Mouse (Mus musculus) forebrain, embryonic 13.5 days (tissue): Measurements from ENCODE around the gene Vmn2r56. TPM values are rescaled to one million over a fixed set of nuclear protein-coding genes. Genes with fewer than 3 reads are reported as not detected.
"Not testable (repeated sequence)": the region's sequence is repeated elsewhere in the genome, so short reads cannot be mapped to it uniquely, and the experiment has no call there.

Experiments used
- ATAC-seq: fragments of 200-750 bp; cut with Nextera tagmentation; 2 replicates; pipeline ENCODE4 v1.8.0; 2017
- H3K27ac ChIP-seq: fragments of 300-500 bp; sonication (generic); 2 replicates; pipeline ENCODE4 v1.5.1; 2015; ENCODE audit warnings: inconsistent platforms, mild to moderate bottlenecking, moderate library complexity
- H3K27me3 ChIP-seq: fragments of 300-500 bp; sonication (generic); 2 replicates; pipeline ENCODE4 v1.6.1; 2015; ENCODE audit warnings: mild to moderate bottlenecking, inconsistent platforms
- H3K36me3 ChIP-seq: fragments of 300-500 bp; sonication (generic); 2 replicates; pipeline ENCODE4 v1.6.1; 2015; ENCODE audit warnings: mild to moderate bottlenecking, inconsistent platforms; ENCODE audit not compliant: poor library complexity, severe bottlenecking
- H3K4me1 ChIP-seq: fragments of 300-500 bp; sonication (generic); 2 replicates; pipeline ENCODE4 v1.6.1; 2015; ENCODE audit warnings: inconsistent platforms
- H3K4me2 ChIP-seq: fragments of 300-500 bp; sonication (generic); 2 replicates; pipeline ENCODE4 v1.6.1; 2015; ENCODE audit warnings: inconsistent platforms, mild to moderate bottlenecking, moderate library complexity
- H3K4me3 ChIP-seq: fragments of 300-500 bp; sonication (generic); 2 replicates; pipeline ENCODE4 v1.5.1; 2015; ENCODE audit warnings: mild to moderate bottlenecking, inconsistent platforms
- H3K9ac ChIP-seq: fragments of 300-500 bp; sonication (generic); 2 replicates; pipeline ENCODE4 v1.6.1; 2015; ENCODE audit warnings: mild to moderate bottlenecking, inconsistent platforms
- H3K9me3 ChIP-seq: fragments of 300-500 bp; sonication (generic); replicated peaks from 2 replicates; pipeline ENCODE4 v1.6.1; 2016; ENCODE audit warnings: inconsistent platforms
- WGBS: fragments of 180-500 bp; shearing (Covaris S2); methylation state at CpG from one replicate; pipeline ENCODE4 v1.1.7; 2015; 5-methylcytosine and 5-hydroxymethylcytosine counted together
- polyA plus RNA-seq: library from polyadenylated mRNA; unstranded; fragments of >200 nt; fragmentation: Nextera tagmentation; extraction: Ambion mirVana; gene quantifications from 2 replicates; pipeline ENCODE4 v1.2.1, GENCODE M21; 2015

The Vmn2r56 gene
- not detected in 2 replicates for polyA plus RNA-seq

DNA sequence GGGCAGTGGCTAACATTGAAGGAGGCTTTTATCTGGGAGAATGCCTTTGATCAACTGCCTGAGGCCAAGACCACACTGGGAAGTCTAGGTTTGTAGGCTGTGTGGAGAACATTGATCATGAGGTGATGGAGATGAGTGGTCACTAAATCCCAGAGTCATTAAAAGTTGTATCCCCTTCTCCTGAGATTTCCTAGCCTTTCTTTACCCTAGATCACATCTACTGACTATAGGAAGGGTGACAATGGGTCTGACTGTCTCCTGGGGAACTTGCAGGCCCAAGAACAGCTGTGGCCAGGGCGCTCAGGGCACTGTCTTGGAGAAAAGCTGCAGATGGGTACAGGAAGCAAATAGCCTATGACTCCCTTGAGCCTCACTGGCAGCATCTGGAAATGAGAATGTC is at the start of gene Vmn2r56:
Gene Vmn2r56 (minus strand): TSS at position 101 of the 400 bp plus-strand sequence.
- Histone ChIP-seq H3K9ac (no peak within 1 kb of the TSS), H3K4me1 (no peaks in the 10 kb centered on the region), H3K36me3 (no peaks in the 10 kb centered on the region), H3K4me2 (no peak within 1 kb of the TSS), H3K27ac (no peak within 1 kb of the TSS), H3K9me3 (peaks cover 3% of the 10 kb centered on the region; the same call in 1 of the 2 replicates), H3K27me3 (no peaks in the 10 kb centered on the region), H3K4me3 (no peak within 1 kb of the TSS)
- 44% methylated on average over 1 of the region's 1 CpGs for WGBS
- no peak for ATAC-seq

DNA sequence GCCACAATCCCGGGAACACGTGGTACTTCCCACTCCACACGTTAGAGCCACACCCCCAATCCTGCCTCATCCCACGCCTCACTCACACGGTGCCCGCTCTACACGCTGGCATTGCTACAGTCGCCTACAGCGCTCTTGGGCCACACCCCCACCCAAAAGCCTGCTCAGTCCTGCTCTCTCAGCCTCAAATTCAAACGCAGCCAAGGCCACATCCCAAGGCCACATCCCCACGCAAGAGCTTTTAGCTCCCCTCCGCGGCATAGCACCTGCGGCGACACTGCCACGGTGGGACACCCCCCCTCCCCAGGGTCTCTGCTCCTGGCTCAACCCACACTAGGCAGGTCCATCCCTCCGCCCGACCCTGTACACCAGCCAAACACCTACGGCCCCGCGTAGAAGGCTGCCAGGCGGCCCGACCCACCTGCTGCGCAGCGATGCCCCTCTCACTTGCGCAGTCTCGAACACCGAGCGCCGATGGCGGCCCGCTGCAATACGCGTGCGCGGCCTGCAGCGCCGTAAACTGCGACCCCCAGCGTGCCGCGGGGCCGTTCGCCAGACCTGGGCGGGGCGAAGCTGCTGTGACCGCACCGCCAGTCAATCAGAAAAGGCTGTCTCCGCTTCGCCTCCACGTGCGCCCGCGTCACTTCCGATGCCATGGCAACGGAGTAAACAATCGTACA is 45.5 kb upstream of the Vmn2r56 start:
- WGBS: 1% methylated on average over 57 of the region's 57 CpGs
- H3K4me3 ChIP-seq: peak overlapping the region; percentile 63
- H3K36me3 ChIP-seq: peaks cover 3% of the 10 kb centered on the region
- H3K9me3 ChIP-seq: no peaks in the 10 kb centered on the region
- peak overlapping the region; percentile 93 for H3K4me2 ChIP-seq
- H3K27ac ChIP-seq: no peak overlapping the region
- H3K9ac ChIP-seq: peak overlapping the region; percentile 78
- peak; percentile 96 for ATAC-seq
- H3K27me3 ChIP-seq: no peaks in the 10 kb centered on the region
- H3K4me1 ChIP-seq: peaks cover 13% of the 10 kb centered on the region

DNA sequence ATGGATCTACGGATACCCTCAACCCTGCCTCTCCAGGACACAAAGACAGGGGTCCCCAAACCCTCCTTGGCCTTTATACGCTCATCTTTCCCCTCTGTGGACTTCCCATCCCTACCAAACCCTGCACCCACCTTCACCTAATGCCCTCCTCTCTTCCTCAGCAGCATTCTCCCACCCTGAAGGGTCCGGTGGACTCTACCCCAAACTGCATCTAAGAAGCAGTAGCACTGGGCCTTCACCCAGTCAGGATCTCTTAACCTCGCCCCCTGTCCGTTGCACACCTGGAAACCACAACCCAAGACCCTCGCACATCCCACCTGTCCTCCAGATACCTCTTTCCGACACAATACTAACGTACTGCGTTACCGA is 45.0 kb upstream of the Vmn2r56 start:
- peaks cover 8% of the 10 kb centered on the region for H3K36me3 ChIP-seq
- peaks cover 13% of the 10 kb centered on the region for H3K4me1 ChIP-seq
- 19% methylated on average over 10 of the region's 10 CpGs for WGBS
- H3K27me3 ChIP-seq: no peaks in the 10 kb centered on the region
- peak overlapping the region; percentile 93 for H3K4me2 ChIP-seq
- H3K27ac ChIP-seq: no peak overlapping the region
- H3K9ac ChIP-seq: peak overlapping the region; percentile 78
- ATAC-seq: no peak
- peak overlapping the region; percentile 63 for H3K4me3 ChIP-seq
- H3K9me3 ChIP-seq: no peaks in the 10 kb centered on the region

DNA sequence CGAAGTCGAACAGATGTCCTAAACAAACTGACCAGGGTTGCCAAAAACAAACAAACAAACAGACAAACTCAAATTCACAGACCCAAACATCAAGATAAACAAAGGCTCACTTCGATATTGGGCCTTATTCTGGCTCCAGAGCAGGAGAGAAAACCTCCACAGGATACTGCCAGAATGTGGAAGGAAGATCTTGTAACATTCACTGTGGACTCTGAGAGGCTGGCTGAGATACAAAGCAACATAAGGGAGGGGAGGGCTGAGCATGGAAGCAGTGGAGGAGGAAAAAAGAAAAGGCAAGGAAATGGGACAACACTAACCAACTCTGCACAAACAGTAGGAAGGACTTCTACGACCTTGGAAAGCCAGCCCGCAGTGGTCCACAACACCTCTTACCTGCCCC is 44.3 kb upstream of the Vmn2r56 start:
- Histone ChIP-seq H3K4me2 (peak overlapping the region; percentile 93), H3K36me3 (peaks cover 14% of the 10 kb centered on the region), H3K4me3 (peak overlapping the region; percentile 63; the same call in 1 of the 2 replicates), H3K27ac (no peak overlapping the region), H3K9ac (no peak overlapping the region), H3K4me1 (peaks cover 13% of the 10 kb centered on the region), H3K9me3 (no peaks in the 10 kb centered on the region), H3K27me3 (no peaks in the 10 kb centered on the region)
- no peak for ATAC-seq
- 93% methylated on average over 5 of the region's 5 CpGs for WGBS

DNA sequence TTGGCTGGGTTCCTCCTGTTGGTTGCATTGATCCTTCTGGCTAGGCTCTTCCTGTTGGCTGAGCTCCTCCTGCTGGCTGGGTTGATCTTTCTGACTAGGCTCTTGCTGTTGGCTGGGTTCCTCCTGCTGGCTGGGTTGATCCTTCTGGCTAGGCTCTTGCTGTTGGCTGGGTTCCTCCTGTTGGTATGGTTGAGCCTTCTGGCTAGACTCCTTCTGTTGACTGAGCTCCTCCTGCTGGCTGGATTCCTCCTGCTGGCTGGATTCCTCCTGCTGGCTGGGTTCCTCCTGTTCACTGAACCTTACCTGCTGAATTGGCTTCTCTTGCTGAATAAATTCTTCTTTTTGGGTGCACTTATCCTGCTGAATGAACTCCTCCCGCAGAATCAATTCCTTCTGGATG is 39.8 kb upstream of the Vmn2r56 start:
- peaks cover 59% of the 10 kb centered on the region for H3K36me3 ChIP-seq
- H3K9ac ChIP-seq: no peak overlapping the region
- H3K27ac ChIP-seq: no peak overlapping the region
- peaks cover 7% of the 10 kb centered on the region for H3K4me1 ChIP-seq
- no peaks in the 10 kb centered on the region for H3K27me3 ChIP-seq
- no peaks in the 10 kb centered on the region; the same call in 1 of the 2 replicates for H3K9me3 ChIP-seq
- H3K4me2 ChIP-seq: no peak overlapping the region
- peak; percentile 73; the same call in 1 of the 2 replicates for ATAC-seq
- H3K4me3 ChIP-seq: no peak overlapping the region
- WGBS: 92% methylated on average over 1 of the region's 1 CpGs

DNA sequence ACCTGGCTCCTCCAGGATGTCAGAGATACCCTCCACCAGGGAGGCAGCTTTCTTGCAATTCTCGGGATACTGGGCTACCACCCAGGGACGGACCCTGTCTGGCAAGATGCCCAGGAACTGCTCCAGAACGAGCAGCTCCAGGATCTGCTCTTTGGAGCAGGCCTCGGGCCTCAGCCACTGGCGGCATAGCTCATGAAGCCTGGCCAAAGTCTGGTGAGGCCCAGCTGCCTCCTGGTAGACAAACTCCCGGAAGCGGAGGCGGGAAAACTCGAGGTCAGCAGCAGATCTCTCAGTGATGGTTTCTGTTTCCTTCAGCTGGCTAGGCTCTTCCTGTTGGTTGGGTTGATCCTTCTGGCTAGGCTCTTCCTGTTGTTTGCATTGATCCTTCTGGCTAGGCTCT is 39.3 kb upstream of the Vmn2r56 start:
- no peaks in the 10 kb centered on the region; the same call in 1 of the 2 replicates for H3K9me3 ChIP-seq
- no peak overlapping the region for H3K27ac ChIP-seq
- H3K9ac ChIP-seq: no peak overlapping the region
- no peak overlapping the region for H3K4me3 ChIP-seq
- H3K27me3 ChIP-seq: no peaks in the 10 kb centered on the region
- peak; percentile 39; the same call in 1 of the 2 replicates for ATAC-seq
- H3K4me1 ChIP-seq: peaks cover 2% of the 10 kb centered on the region; the same call in 1 of the 2 replicates
- H3K36me3 ChIP-seq: peaks cover 64% of the 10 kb centered on the region
- no peak overlapping the region for H3K4me2 ChIP-seq
- 94% methylated on average over 9 of the region's 9 CpGs for WGBS

DNA sequence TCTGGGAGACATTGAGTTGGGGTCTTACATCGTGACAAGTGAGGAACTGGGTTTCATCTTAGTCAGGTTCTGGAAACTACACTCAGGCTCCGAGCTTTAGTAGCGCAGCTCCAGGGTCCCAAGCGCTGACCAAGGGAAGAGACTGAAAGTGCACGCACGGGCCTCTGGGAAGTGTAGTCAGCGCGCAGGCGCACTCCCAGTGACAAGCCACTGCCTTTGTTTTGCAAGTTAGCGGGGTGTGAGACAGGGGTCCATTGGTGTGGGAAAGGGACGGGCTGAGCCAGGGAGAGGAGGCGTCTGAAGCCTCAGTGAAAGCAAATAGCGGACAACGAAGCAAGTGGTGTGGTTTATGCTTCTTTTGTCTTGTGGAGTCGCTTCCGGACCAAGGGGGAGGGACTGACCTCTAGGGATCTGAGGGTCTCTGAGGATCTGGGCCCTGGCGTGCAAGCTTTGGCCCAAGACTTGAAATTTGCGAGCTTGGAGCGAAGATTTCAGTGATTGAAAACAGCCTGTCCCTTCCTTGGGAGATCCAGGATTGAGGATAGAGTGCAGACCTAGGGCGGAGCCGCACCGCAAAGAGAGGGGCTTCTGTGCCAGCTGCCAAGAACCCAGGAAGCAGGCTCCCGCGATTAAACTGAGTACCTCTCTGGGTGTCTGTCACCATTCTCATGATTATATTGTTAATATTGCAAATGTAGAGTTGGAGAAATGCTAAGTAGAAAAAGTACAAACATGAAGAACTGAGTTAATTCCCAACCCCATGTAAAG is 14.8 kb upstream of the Vmn2r56 start:
- no peaks in the 10 kb centered on the region for H3K4me1 ChIP-seq
- ATAC-seq: 0 out of 2 replicates have a peak, but pooled peaks have one; percentile 27
- H3K4me3 ChIP-seq: no peak overlapping the region
- peaks cover 2% of the 10 kb centered on the region; the same call in 1 of the 2 replicates for H3K9me3 ChIP-seq
- H3K9ac ChIP-seq: no peak overlapping the region
- H3K4me2 ChIP-seq: peak overlapping the region; percentile 24
- H3K36me3 ChIP-seq: no peaks in the 10 kb centered on the region
- no peak overlapping the region; the same call in 1 of the 2 replicates for H3K27ac ChIP-seq
- H3K27me3 ChIP-seq: no peaks in the 10 kb centered on the region
- 70% methylated on average over 24 of the region's 24 CpGs for WGBS

DNA sequence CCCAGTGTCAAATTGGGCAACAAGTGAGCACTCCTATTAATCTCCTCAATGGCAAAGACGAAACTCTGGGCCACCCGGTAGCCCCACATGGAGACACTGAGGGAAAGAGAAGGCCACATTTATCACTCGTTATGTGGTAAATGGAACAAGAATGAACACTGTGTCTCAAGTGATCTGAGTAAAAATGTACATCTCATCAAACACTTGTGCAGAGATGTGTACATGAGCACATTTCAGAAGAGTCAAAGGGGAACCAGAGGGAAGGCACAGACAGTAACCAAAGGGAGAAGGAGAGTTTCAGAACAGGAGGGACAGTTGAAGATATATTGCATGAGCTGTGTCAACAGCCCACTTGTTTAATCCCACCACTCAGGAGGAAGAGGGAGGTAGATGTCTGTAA is 49.9 kb downstream of the Vmn2r56 start, which contains the start of gene Vmn2r55:
Gene Vmn2r55 (minus strand): TSS at position 101 of the 400 bp plus-strand sequence.
- 81% methylated on average over 3 of the region's 3 CpGs for WGBS
- H3K9ac ChIP-seq: not testable (repeated sequence)

DNA sequence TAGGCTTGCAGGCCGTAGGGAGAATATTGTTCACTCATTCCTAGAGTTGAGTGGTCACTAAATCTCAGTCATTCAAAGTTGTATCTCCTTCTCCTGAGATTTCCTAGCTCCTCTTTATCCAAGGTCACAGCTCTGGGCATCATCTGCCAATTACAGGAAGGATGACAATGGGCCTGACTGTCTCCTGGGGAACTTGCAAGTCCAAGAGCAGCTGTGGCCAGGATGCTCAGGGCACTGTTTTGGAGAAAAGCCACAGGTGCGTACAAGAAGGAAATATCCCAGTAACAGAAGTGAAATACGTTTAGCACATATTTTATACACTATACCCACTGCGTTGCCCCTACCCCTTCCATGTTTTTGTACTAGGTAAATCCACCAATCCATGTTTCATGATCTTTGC is 94.6 kb downstream of the Vmn2r56 start, which contains the start of gene Vmn2r54:
Gene Vmn2r54 (minus strand): TSS at position 101 of the 400 bp plus-strand sequence.
- peaks cover 11% of the 10 kb centered on the region for H3K9me3 ChIP-seq
- not testable (repeated sequence) for H3K4me1 ChIP-seq, H3K4me3 ChIP-seq, H3K9ac ChIP-seq, H3K4me2 ChIP-seq, ATAC-seq, H3K36me3 ChIP-seq, H3K27me3 ChIP-seq, H3K27ac ChIP-seq
- WGBS: 79% methylated on average over 3 of the region's 4 CpGs

More for the DNA sequence above, 49.9 kb downstream of the Vmn2r56 start, which contains the start of gene Vmn2r55:
- H3K4me2 ChIP-seq, H3K27me3 ChIP-seq, H3K27ac ChIP-seq, H3K4me3 ChIP-seq, H3K4me1 ChIP-seq, H3K36me3 ChIP-seq, ATAC-seq, H3K9me3 ChIP-seq: not testable (repeated sequence)

Other genes starting within 250 kb of the Vmn2r56 start
- not detected in 2 replicates for gene 2900092C05Rik, start 222.5 kb downstream of the Vmn2r56 start, polyA plus RNA-seq
- gene Vmn2r53, start 126.2 kb downstream of the Vmn2r56 start, polyA plus RNA-seq: not detected in 2 replicates
- gene Vmn2r54, start 94.7 kb downstream of the Vmn2r56 start, polyA plus RNA-seq: not detected in 2 replicates
- not detected in 2 replicates for gene Vmn2r55, start 50.0 kb downstream of the Vmn2r56 start, polyA plus RNA-seq
- 11.4 and 14.9 TPM in 2 replicates for gene Zscan18, start 68.6 kb upstream of the Vmn2r56 start, polyA plus RNA-seq
- 31.0 and 31.4 TPM in 2 replicates for gene Zfp329, start 83.9 kb upstream of the Vmn2r56 start, polyA plus RNA-seq
- gene Zfp110, start 99.8 kb upstream of the Vmn2r56 start, polyA plus RNA-seq: 32.6 and 33.3 TPM in 2 replicates
- 7.0 and 7.5 TPM in 2 replicates for gene Zfp128, start 146.2 kb upstream of the Vmn2r56 start, polyA plus RNA-seq
- 11.8 and 13.6 TPM in 2 replicates for gene Zscan22, start 162.8 kb upstream of the Vmn2r56 start, polyA plus RNA-seq
- gene Rps5, start 187.3 kb upstream of the Vmn2r56 start, polyA plus RNA-seq: 820 and 824 TPM in 2 replicates
- gene Rnf225, start 192.4 kb upstream of the Vmn2r56 start, polyA plus RNA-seq: 0.74 and 0.78 TPM in 2 replicates
- 12.3 and 12.5 TPM in 2 replicates for gene Zfp324, start 230.8 kb upstream of the Vmn2r56 start, polyA plus RNA-seq
- 12.7 and 14.5 TPM in 2 replicates for gene Zfp446, start 242.8 kb upstream of the Vmn2r56 start, polyA plus RNA-seq